Mouse (Mus musculus) bone marrow macrophage, adult 2 months (primary cell): Measurements from ENCODE around the gene Prrc2b. TPM values are rescaled to one million over a fixed set of nuclear protein-coding genes. Genes with fewer than 3 reads are reported as not detected.

ENCODE experiments used
- H3K27ac ChIP-seq: 2 replicates; pipeline ENCODE4 v1.5.1; 2012; ENCODE audit warnings: low read depth, low read length; ENCODE audit not compliant: insufficient read depth
- H3K4me1 ChIP-seq: 2 replicates; pipeline ENCODE4 v1.6.1; 2012; ENCODE audit warnings: low read length; ENCODE audit not compliant: control insufficient read depth, insufficient read depth
- H3K4me3 ChIP-seq: 2 replicates; pipeline ENCODE4 v1.5.1; 2012; ENCODE audit warnings: mild to moderate bottlenecking, low read length, moderate library complexity; ENCODE audit not compliant: insufficient read depth
- CTCF ChIP-seq: IDR thresholded peaks from 2 replicates; pipeline ENCODE4 v1.5.1; 2012; ENCODE audit warnings: low read depth, mild to moderate bottlenecking, low read length, moderate library complexity
- POLR2A ChIP-seq: IDR thresholded peaks from 2 replicates; pipeline ENCODE4 v1.6.1; 2012; ENCODE audit warnings: mild to moderate bottlenecking, low read depth, low read length, borderline replicate concordance
- polyA plus RNA-seq: library from polyadenylated mRNA; stranded (reverse); fragments of >200 nt; gene quantifications from 2 replicates; pipeline ENCODE4 v1.2.4, GENCODE M21; 2012; ENCODE audit not compliant: missing spikeins, insufficient read depth, insufficient read length

Gene Prrc2b
- polyA plus RNA-seq, 1 experiment: 34.9 TPM

DNA sequence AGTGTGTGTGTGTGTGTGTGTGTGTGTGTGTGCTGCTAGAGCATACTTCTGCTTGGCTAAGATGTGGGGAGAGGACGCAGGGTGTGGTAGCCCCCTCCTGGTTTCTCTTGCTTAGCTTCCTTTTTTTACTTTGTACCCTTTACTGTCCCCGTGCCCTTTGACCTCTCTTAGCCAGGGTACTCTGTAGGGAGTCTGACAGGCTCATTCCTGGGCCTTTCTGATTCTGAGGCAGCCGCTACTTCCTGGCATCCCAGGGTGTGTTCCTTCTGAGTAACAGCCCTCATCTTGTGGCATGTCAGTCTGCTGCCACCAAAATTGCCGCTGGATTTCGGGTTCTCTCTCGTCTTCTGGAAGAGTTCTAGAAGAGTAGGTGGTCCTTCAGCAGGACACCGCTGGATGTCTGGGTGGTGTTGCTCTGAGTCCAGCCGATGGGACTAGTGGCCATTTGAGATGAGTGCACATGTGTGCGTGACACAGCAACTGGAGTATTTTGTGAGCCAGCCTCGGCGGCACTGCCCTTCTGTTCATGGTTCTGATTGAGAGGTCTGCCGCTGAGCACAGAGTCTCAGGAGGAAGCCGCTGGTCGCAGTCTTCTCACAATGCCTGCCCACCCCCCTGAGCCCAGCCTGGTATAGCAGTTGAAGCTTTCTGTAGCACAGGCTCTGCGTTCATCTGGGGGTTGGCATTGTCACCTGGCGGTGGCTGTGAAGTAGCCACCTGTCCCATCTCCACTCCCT, 16.3 kb downstream of the Prrc2b start:
- Histone ChIP-seq H3K27ac (peak overlapping the region; percentile 73), H3K4me1 (peaks cover 36% of the 10 kb centered on the region), H3K4me3 (peak overlapping the region; percentile 32)
- TF ChIP-seq POLR2A (no peak), CTCF (no peak)

DNA sequence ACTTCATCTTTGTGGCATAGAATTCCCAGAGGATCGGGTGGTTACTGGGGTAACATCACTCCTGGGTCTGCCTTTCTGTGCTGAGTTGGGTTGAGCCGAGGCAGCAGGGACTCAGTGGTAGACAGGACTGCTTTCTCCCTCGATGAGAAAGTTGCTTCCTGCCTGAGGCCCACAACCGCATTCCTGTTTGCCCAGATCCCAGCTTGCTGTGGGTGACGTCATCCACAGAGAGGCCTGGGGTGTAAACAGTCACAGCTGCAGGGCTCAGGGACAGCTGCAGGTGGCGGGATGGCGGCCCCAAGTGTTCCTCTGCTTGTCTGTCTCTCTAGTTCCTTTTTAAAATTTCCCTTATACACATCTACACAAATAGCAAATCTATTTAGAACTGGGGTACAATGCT, 16.9 kb downstream of the Prrc2b start:
- Histone ChIP-seq H3K4me3 (peak overlapping the region; percentile 32), H3K4me1 (peaks cover 35% of the 10 kb centered on the region), H3K27ac (peak overlapping the region; percentile 73)
- TF ChIP-seq CTCF (no peak), POLR2A (no peak)

DNA sequence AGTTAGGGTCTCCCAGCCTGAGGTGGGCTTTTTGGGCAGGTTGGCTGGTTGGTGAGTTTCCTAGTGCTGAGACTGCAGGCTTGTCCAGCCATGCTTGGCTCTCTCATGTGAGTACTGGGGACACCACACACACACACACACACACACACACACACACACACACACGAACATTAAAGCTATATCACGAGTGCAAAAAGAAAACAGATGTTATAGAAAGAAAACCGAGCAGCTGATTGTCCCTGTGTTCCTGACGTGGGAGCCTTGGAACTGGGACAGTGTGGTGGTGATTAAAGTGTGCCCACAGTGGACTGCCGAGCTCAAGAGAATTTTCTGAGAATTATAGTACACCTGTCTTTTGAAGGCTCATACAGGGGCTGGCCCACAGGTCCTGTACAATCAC, 18.4 kb downstream of the Prrc2b start:
- TF ChIP-seq POLR2A (no peak), CTCF (no peak)
- Histone ChIP-seq H3K27ac (no peak overlapping the region), H3K4me3 (no peak overlapping the region), H3K4me1 (peaks cover 35% of the 10 kb centered on the region)

DNA sequence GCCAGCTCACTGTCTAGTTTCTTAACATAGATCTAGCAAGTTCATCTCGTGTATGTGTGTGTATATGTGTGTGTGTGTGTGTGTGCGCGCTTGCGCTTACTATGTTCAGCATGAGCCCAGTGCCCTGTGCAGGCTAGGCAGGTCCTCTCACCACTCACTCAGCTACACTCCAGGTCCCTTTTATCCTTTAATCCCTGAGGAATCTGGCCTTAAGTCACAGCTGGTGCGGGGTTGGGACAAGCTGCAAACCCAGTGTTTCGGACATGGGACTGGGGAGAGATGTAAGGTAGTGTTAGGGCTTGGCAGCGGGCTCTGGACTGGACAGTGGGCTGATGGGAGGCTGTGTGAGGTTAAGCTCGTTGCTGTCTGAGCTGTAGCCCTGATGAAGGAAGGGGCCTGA, 19.1 kb downstream of the Prrc2b start:
- no peak overlapping the region for H3K4me3 ChIP-seq
- peaks cover 32% of the 10 kb centered on the region for H3K4me1 ChIP-seq
- H3K27ac ChIP-seq: no peak overlapping the region
- TF ChIP-seq CTCF (no peak), POLR2A (no peak)

DNA sequence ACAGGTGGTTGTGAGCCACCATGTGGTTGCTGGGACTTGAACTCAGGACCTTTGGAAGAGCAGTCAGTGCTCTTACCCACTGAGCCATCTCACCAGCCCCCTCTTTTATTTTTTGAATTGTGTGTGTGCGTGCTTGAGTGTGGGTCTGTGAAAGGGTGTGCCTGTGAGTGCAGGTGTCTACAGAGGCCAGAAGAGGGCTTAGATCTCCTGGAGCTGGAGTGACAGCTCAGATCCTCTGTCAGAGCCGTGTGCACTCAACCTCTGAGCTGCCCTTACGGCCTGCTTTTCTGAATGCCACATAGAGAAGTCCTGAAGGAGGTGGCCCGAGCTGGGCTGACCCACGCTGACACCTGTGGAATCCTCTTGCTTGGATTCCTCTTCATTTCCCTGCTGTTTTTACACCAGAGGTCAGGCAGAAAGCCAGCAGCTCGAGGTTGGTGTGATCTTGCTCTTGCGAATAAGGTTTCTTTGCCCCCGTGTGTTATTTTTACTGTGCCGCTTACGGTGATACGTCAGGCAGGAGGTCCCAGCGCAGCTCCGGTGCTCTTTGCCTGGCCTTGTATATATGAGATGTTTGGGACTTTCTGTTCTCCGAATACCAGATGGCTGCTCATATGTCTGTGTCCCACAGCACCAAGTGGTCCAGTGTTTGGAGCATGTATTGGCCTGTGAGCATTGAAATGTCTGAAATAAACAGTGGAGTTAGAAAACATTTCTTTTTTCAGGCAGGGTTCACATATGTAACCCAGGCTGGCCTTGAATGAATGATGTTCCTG, 21.0 kb downstream of the Prrc2b start:
- H3K4me1 ChIP-seq: peaks cover 22% of the 10 kb centered on the region
- TF ChIP-seq CTCF (no peak), POLR2A (no peak)
- no peak overlapping the region for H3K27ac ChIP-seq
- no peak overlapping the region for H3K4me3 ChIP-seq

DNA sequence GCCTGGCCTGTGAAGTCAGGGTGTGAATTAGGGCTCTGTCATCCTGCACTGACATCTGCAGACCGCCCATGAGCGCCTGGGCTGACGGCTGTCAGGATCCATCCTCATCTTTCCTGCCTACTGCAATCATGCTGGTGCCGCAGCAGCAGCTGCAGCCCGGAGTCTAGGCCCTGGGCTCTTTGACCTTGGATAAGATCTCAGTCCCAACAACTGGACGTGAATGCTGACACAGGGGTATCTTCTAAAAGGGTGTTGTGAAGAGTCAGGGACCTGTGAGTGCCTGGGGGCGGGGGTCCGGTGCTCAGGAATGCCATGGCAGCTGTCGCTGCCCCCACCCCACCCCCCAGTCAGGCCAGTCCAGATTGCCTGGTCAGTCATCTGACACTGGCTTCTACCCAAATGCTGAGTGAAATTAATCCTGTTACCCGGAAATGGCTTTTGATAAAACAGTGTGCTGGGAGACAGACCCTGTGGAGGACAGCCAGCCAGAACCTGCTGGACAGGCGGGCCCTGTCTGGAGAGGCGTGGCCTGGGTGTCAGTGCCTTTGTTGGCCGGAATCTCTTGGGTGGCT, 23.4 kb downstream of the Prrc2b start:
- peaks cover 9% of the 10 kb centered on the region for H3K4me1 ChIP-seq

DNA sequence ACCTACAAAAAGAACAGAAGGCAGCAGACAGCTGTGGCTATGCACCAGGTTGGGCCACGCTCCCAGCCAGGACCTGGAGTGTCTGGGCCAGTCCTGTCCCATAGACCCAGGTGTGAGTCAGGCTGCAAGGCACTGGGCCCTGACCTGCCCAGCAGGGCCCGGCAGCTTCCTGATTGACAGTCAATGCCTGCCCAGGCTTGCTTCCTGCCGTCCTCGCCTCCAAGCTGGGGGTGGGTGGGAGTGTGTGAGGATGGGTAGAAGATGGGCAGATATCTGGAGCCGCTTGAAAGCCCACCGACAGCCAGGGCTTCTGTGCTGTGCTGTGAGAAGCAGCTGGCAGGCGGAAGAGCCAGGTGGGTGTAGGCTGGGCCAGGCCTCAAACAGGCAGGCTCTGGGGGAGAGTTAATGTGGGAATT, 24.2 kb downstream of the Prrc2b start:
- Histone ChIP-seq H3K4me1 (peaks cover 14% of the 10 kb centered on the region), H3K27ac (no peak overlapping the region), H3K4me3 (no peak overlapping the region)
- TF ChIP-seq POLR2A (no peak), CTCF (no peak)

More for the DNA sequence above, 23.4 kb downstream of the Prrc2b start:
- TF ChIP-seq POLR2A (no peak), CTCF (no peak)
- H3K27ac ChIP-seq: no peak overlapping the region
- H3K4me3 ChIP-seq: no peak overlapping the region

DNA sequence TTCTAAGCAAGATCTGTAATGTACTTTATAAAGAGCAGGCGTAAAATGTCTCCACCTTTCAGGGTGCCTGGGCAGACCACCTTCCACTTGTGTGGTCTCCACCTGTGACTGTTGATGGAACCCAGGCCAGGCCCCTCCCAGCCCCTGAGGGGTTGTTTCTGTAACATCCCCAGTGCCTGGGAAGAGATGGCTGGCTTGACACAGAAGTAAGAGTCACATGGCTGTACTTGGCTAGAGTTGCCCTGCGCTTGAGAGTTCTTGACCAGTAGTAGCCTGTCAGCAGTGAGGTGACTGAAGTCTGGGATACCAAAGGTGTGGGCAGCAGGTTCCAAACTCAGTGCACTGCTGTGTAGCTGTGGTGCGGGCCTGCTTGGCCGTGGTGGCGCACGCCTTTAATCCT, 24.6 kb downstream of the Prrc2b start:
- Histone ChIP-seq H3K4me1 (peaks cover 14% of the 10 kb centered on the region), H3K4me3 (no peak overlapping the region), H3K27ac (no peak overlapping the region)
- TF ChIP-seq CTCF (no peak), POLR2A (no peak)

DNA sequence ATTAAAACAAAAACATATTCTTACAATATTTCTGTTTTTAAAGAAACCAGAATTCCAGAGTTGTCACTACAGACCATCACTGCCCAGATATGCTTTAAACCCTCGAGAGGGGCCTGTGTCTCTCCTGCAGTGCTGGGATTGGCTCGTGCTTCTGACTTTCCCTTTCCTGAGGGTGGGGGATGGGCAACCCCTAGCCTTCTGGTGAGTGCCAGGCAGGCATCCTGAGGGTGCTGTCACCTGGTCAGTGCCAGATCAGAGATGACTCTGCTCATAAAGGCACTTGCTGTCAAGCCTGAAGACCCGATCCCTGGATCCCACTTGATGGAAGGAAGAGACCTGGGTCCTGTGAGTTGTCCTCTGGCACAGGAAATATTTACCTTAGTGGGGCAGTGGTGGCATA, 26.0 kb downstream of the Prrc2b start:
- Histone ChIP-seq H3K27ac (no peak overlapping the region), H3K4me3 (no peak overlapping the region), H3K4me1 (peaks cover 14% of the 10 kb centered on the region)
- no peak for TF ChIP-seq CTCF
- no peak for TF ChIP-seq POLR2A

DNA sequence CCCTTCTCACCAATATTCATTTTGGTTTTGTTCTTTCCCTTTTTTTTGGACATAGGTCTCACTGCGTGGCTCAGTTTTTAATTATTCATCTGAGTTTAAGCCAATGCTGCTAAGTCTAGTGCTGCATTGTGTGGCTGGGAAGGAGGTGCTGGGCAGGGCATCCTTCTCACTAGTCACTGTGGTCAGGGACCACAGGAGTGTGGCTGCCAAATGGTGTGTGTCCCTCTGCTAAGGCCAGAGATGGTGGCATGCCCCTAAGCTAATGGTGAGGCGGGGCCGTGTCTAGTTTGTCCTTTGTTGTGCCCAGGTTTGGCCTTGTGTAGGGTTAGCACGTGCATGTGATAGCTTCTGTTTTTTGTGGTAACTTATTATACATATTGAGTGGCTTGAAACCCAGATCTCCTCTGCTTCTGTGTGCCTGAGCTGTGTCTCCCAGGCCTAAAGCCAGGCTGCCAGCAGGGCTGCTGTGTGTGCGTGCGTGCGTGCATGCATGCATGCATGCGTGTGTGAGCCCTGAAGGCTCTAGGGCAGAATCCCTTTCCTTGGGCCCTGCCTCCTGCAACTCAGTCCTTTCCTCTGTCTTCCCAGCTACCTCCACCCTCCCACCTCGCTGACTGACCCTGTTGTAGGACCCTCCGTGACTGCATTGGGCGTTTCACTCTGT, 26.6 kb downstream of the Prrc2b start:
- no peak for TF ChIP-seq CTCF
- no peak for TF ChIP-seq POLR2A
- Histone ChIP-seq H3K4me1 (peaks cover 12% of the 10 kb centered on the region), H3K4me3 (no peak overlapping the region), H3K27ac (no peak overlapping the region)
